Mouse (Mus musculus) small intestine, adult 2 months (tissue): ENCODE measurements around the gene Gm10518.

Experiments used
- CTCF ChIP-seq: fragments of 200-500 bp; IDR thresholded peaks from 2 replicates; pipeline ENCODE4 v1.5.1; 2012; ENCODE audit warnings: low read depth, mild to moderate bottlenecking, control low read depth, inconsistent platforms, low read length, moderate library complexity, mixed read lengths; ENCODE audit not compliant: insufficient replicate concordance, insufficient read length; ENCODE audit errors: extremely low read depth
- POLR2A ChIP-seq: fragments of 200-500 bp; IDR thresholded peaks from 2 replicates; pipeline ENCODE4 v1.6.1; 2012; ENCODE audit warnings: low read depth, mild to moderate bottlenecking, control low read depth, inconsistent platforms, low read length, moderate library complexity

- TF ChIP-seq POLR2A (no peak), CTCF (no peak)
Measured at GRCm38 (mm10) chr1:179798794-179799193, 4.4 kb upstream of the Gm10518 start.
